Mouse (Mus musculus): ENCODE results near the gene Tecpr2. TPM values are rescaled to one million over a fixed set of nuclear protein-coding genes. Genes with fewer than 3 reads are reported as not detected.

Gene Tecpr2
- total RNA-seq, 2 experiments from 2014 or later, result 1.3 to 3.1 TPM

Other genes with a start within 250 kb of the Tecpr2 start
- not detected in 2 replicates for gene 1700001K19Rik, start 206.6 kb upstream of the Tecpr2 start, total RNA-seq (2015; ENCODE audit: low replicate concordance)
- not detected in 2 replicates for gene 1700001K19Rik, start 206.6 kb upstream of the Tecpr2 start, total RNA-seq (2017; ENCODE audit: low replicate concordance)
- gene Hsp90aa1, start 186.5 kb upstream of the Tecpr2 start, total RNA-seq (2015; ENCODE audit: low replicate concordance), result 338 and 340 TPM in 2 replicates
- 564 and 616 TPM in 2 replicates for gene Hsp90aa1, start 186.5 kb upstream of the Tecpr2 start, total RNA-seq (2017; ENCODE audit: low replicate concordance)
- 32.3 and 35.3 TPM in 2 replicates for gene Wdr20, start 151.3 kb upstream of the Tecpr2 start, total RNA-seq (2015; ENCODE audit: low replicate concordance)
- 43.7 and 56.5 TPM in 2 replicates for gene Wdr20, start 151.3 kb upstream of the Tecpr2 start, total RNA-seq (2017; ENCODE audit: low replicate concordance)
- gene Mok, start 48.3 kb upstream of the Tecpr2 start, total RNA-seq (2015; ENCODE audit: low replicate concordance), result not detected in 2 replicates
- 0.26 TPM in 1 of 2 replicates, not detected in the other for gene Mok, start 48.3 kb upstream of the Tecpr2 start, total RNA-seq (2017; ENCODE audit: low replicate concordance)
- 1.1 TPM in 1 of 2 replicates, not detected in the other for gene Zfp839, start 39.0 kb upstream of the Tecpr2 start, total RNA-seq (2015; ENCODE audit: low replicate concordance)
- 0.77 TPM in 1 of 2 replicates, not detected in the other for gene Zfp839, start 39.0 kb upstream of the Tecpr2 start, total RNA-seq (2017; ENCODE audit: low replicate concordance)
- 15.9 and 29.8 TPM in 2 replicates for gene Cinp, start 119 bp upstream of the Tecpr2 start, total RNA-seq (2015; ENCODE audit: low replicate concordance)
- 21.9 and 22.5 TPM in 2 replicates for gene Cinp, start 119 bp upstream of the Tecpr2 start, total RNA-seq (2017; ENCODE audit: low replicate concordance)
- gene Ankrd9, start 89.8 kb downstream of the Tecpr2 start, total RNA-seq (2015; ENCODE audit: low replicate concordance), result 8.4 and 13.3 TPM in 2 replicates
- 18.3 and 20.3 TPM in 2 replicates for gene Ankrd9, start 89.8 kb downstream of the Tecpr2 start, total RNA-seq (2017; ENCODE audit: low replicate concordance)
- 27.8 and 31.0 TPM in 2 replicates for gene Rcor1, start 150.1 kb downstream of the Tecpr2 start, total RNA-seq (2015; ENCODE audit: low replicate concordance)
- 21.2 and 40.1 TPM in 2 replicates for gene Rcor1, start 150.1 kb downstream of the Tecpr2 start, total RNA-seq (2017; ENCODE audit: low replicate concordance)

All from erythroid progenitor cell, adult 5-6 weeks (primary cell).